Mouse (Mus musculus) cerebellum, adult 2 months (tissue): Measurements from ENCODE around the gene Fam19a2.

Experiments used
- CTCF ChIP-seq: fragments of 200-500 bp; IDR thresholded peaks from 2 replicates; pipeline ENCODE4 v1.5.1; 2011; ENCODE audit warnings: low read depth, mild to moderate bottlenecking, control low read depth, low read length, moderate library complexity, borderline replicate concordance; ENCODE audit not compliant: insufficient read depth
- POLR2A ChIP-seq: fragments of 200-500 bp; IDR thresholded peaks from 2 replicates; pipeline ENCODE4 v1.6.1; 2011; ENCODE audit warnings: low read length, control low read depth, borderline replicate concordance; ENCODE audit not compliant: insufficient read depth

DNA sequence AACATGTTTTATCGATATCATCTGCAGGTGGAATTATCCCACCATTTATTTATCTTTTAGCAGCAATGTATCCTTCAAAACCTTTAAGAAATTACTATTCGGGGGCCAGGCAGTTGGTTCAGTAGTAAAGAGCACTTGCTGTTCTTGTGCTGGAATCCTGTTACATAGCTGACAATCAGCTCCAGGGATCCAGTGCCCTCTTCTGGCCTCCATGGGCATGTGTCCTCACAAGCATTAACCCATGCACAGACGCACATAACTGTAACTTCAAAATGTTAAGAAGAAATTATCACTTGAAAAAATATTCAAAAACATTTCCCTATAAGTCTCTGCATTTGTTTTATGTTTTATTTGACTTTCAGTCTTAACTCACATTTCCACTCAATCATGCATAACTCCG is 381.8 kb downstream of the Fam19a2 start:
- TF ChIP-seq CTCF (no peak), POLR2A (no peak)
